Mouse (Mus musculus): ENCODE results near the gene Taf9b. TPM values are rescaled to one million over a fixed set of nuclear protein-coding genes. Genes with fewer than 3 reads are reported as not detected.
"Not testable (repeated sequence)": the region's sequence is repeated elsewhere in the genome, so short reads cannot be mapped to it uniquely, and the experiment has no call there.

Taf9b gene
- polyA plus RNA-seq, 1 experiment, result 1.9 TPM

DNA sequence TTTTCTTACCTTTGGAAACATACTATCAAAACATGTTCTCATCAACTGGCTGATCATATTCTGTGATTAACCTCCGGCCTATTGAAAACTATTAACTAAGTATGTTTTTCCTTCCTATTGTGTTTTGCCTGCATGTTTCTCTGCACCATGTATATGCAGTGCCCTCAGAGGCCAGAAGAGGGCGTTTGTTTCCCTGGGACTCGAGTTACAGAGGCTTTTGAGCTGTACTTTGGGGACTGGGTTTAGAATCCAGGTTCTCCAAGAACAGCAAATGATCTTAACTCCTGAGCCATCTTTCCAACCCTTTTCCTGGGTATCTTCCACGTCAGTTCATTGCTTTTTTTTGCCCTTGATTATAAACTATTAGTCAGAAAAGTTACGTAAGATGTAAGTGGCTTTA, 23.6 kb downstream of the Taf9b start:
- no peaks in the 10 kb centered on the region for H3K27me3 ChIP-seq (ENCODE audit: control insufficient read depth, insufficient read depth, insufficient read length)
- H3K36me3 ChIP-seq (ENCODE audit: control insufficient read depth, insufficient read depth), result peaks cover 42% of the 10 kb centered on the region
- TF ChIP-seq USF1 (IDR thresholded peaks at IDR 0.05; ENCODE audit: low read depth) (no peak), POLR2A (IDR thresholded peaks at IDR 0.05; ENCODE audit: insufficient read length, low read depth) (no peak), TCF12 (IDR thresholded peaks at IDR 0.05; ENCODE audit: insufficient read depth, poor library complexity, severe bottlenecking) (no peak), MYOD1 (IDR thresholded peaks at IDR 0.05; ENCODE audit: control insufficient read depth in 1 of 3, insufficient read length in 2 of 3, low read depth in 2 of 3) (no peak), TCF3 (IDR thresholded peaks at IDR 0.05; ENCODE audit: insufficient read length, low read depth) (no peak)
- H3K4me2 ChIP-seq (ENCODE audit: low read depth), result no peak overlapping the region
- no peak overlapping the region for H3ac ChIP-seq (ENCODE audit: control insufficient read depth, insufficient read length)
- peaks cover 27% of the 10 kb centered on the region for H3K79me2 ChIP-seq (ENCODE audit: control insufficient read depth, insufficient read depth)
- no peak overlapping the region for H3K4me3 ChIP-seq

DNA sequence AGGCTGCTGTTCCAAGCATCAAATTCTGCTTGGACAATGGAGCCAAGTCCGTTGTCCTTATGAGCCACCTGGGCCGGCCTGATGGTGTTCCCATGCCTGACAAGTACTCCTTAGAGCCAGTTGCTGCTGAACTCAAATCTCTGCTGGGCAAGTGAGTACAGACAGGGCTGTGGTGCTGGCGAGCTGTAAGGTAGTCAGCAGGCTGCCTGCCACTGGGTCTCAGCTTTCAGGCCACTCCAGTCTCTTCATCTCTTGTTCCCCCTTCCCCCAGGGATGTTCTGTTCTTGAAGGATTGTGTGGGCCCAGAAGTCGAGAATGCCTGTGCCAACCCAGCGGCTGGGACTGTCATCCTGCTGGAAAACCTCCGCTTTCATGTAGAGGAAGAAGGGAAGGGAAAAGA, 26.6 kb downstream of the Taf9b start:
- peaks cover 57% of the 10 kb centered on the region for H3K79me2 ChIP-seq (ENCODE audit: control insufficient read depth, insufficient read depth)
- H3K27me3 ChIP-seq (ENCODE audit: control insufficient read depth, insufficient read depth, insufficient read length); H3K4me3 ChIP-seq; H3K4me2 ChIP-seq (ENCODE audit: low read depth); H3ac ChIP-seq (ENCODE audit: control insufficient read depth, insufficient read length): not testable (repeated sequence)
- H3K36me3 ChIP-seq (ENCODE audit: control insufficient read depth, insufficient read depth), result peaks cover 32% of the 10 kb centered on the region

DNA sequence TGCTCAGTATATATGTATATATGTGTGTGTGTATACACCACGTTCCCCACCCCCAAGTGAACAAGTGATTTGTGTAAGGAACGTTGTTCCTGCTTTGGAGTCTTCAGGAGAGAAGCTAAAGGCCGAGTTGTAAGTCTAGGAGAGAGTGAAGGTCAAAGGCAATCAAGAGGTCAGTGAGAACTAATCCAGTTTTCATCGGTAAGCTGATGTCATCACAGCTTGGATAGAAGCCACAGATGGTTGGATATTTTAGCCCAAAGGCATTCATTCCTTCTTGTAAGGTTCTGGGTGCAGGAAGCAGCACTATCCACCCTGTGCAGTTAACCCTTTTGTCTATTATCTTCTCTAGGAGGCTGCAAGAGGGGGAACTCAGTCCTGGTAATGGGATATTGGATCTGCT, 30.9 kb downstream of the Taf9b start:
- Histone ChIP-seq H3K4me2 (ENCODE audit: low read depth) (peak overlapping the region; percentile 86), H3K79me2 (ENCODE audit: control insufficient read depth, insufficient read depth) (peaks cover 67% of the 10 kb centered on the region), H3K4me3 (peak overlapping the region; percentile 80), H3ac (ENCODE audit: control insufficient read depth, insufficient read length) (no peak overlapping the region), H3K27me3 (ENCODE audit: control insufficient read depth, insufficient read depth, insufficient read length) (no peaks in the 10 kb centered on the region), H3K36me3 (ENCODE audit: control insufficient read depth, insufficient read depth) (peaks cover 12% of the 10 kb centered on the region)
- TF ChIP-seq POLR2AphosphoS2 (IDR thresholded peaks at IDR 0.05; ENCODE audit: insufficient read length, low read depth), result no peak
- no peak for TF ChIP-seq CEBPB (IDR thresholded peaks at IDR 0.05; ENCODE audit: insufficient read depth, poor library complexity, severe bottlenecking)
- TF ChIP-seq POLR2A (IDR thresholded peaks at IDR 0.05; ENCODE audit: insufficient read length, low read depth), result no peak
- TF ChIP-seq TCF12 (IDR thresholded peaks at IDR 0.05; ENCODE audit: insufficient read depth, poor library complexity, severe bottlenecking), result no peak
- TF ChIP-seq MYOG (IDR thresholded peaks at IDR 0.05; ENCODE audit: control insufficient read depth in 1 of 3, insufficient read depth in 1 of 3, insufficient read length in 2 of 3, low read depth in 2 of 3), result no peak
- TF ChIP-seq MYOD1 (IDR thresholded peaks at IDR 0.05; ENCODE audit: control insufficient read depth in 1 of 3, insufficient read length in 2 of 3, low read depth in 2 of 3), result no peak
- TF ChIP-seq SRF (IDR thresholded peaks at IDR 0.05; ENCODE audit: control insufficient read depth, insufficient read length, low read depth), result no peak
- no peak for TF ChIP-seq MAX (IDR thresholded peaks at IDR 0.05; ENCODE audit: low read depth)
- TF ChIP-seq E2F4 (IDR thresholded peaks at IDR 0.05; ENCODE audit: insufficient read depth), result no peak
- TF ChIP-seq USF1 (IDR thresholded peaks at IDR 0.05; ENCODE audit: low read depth), result no peak
- TF ChIP-seq TCF3 (IDR thresholded peaks at IDR 0.05; ENCODE audit: insufficient read length, low read depth), result no peak

DNA sequence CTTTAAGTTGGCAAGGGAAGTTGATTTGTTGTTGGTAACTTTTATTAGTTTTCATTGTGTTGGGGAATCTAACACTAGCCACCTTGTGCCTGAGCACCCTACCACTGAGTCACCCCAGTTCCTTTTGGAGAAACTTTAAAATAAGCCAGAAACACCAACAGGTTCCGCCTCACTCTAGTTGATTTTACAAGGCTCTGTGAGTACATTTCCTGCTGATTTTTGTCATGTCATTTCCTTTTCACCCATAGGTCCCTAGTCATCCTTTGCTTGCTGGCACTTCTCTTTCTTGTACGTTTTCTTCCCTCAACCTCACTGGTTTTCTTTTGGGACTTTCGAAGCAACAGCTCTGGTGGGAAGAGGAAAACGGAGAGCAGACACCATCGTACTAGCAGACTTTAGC, 31.6 kb downstream of the Taf9b start:
- Histone ChIP-seq H3K79me2 (ENCODE audit: control insufficient read depth, insufficient read depth) (peaks cover 65% of the 10 kb centered on the region), H3K4me3 (peak overlapping the region; percentile 80), H3K36me3 (ENCODE audit: control insufficient read depth, insufficient read depth) (peaks cover 12% of the 10 kb centered on the region), H3K4me2 (ENCODE audit: low read depth) (peak overlapping the region; percentile 86), H3ac (ENCODE audit: control insufficient read depth, insufficient read length) (no peak overlapping the region), H3K27me3 (ENCODE audit: control insufficient read depth, insufficient read depth, insufficient read length) (no peaks in the 10 kb centered on the region)
- TF ChIP-seq SRF (IDR thresholded peaks at IDR 0.05; ENCODE audit: control insufficient read depth, insufficient read length, low read depth) (no peak), POLR2A (IDR thresholded peaks at IDR 0.05; ENCODE audit: insufficient read length, low read depth) (no peak), MYOG (IDR thresholded peaks at IDR 0.05; ENCODE audit: control insufficient read depth in 1 of 3, insufficient read depth in 1 of 3, insufficient read length in 2 of 3, low read depth in 2 of 3) (no peak), MAX (IDR thresholded peaks at IDR 0.05; ENCODE audit: low read depth) (no peak), USF1 (IDR thresholded peaks at IDR 0.05; ENCODE audit: low read depth) (no peak), E2F4 (IDR thresholded peaks at IDR 0.05; ENCODE audit: insufficient read depth) (no peak), POLR2AphosphoS2 (IDR thresholded peaks at IDR 0.05; ENCODE audit: insufficient read length, low read depth) (no peak), TCF3 (IDR thresholded peaks at IDR 0.05; ENCODE audit: insufficient read length, low read depth) (no peak), CEBPB (IDR thresholded peaks at IDR 0.05; ENCODE audit: insufficient read depth, poor library complexity, severe bottlenecking) (no peak), TCF12 (IDR thresholded peaks at IDR 0.05; ENCODE audit: insufficient read depth, poor library complexity, severe bottlenecking) (no peak), REST (IDR thresholded peaks at IDR 0.05; ENCODE audit: insufficient read depth, insufficient read length) (no peak), MYOD1 (IDR thresholded peaks at IDR 0.05; ENCODE audit: control insufficient read depth in 1 of 3, insufficient read length in 2 of 3, low read depth in 2 of 3) (no peak)

DNA sequence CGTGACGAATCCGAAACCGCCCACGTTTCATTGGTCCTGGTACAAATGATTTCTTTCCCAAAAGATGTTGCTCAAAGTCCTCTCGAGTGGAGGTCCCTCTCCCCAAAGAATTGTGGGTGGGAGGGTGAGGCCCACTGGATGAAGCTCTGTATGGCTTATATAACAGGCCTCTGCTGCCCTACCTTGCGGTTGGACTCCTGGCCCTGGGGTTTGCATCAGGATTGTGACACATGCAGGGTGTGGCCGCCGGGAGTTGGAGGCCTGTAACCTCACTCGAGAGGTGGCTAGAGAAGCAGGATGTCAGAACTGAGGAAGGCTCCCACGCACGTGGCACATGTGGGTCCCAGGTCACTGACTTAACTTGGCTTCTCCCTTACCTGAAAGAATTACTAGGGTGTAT, 33.2 kb downstream of the Taf9b start:
- Histone ChIP-seq H3K79me2 (ENCODE audit: control insufficient read depth, insufficient read depth) (peaks cover 56% of the 10 kb centered on the region), H3K36me3 (ENCODE audit: control insufficient read depth, insufficient read depth) (peaks cover 5% of the 10 kb centered on the region), H3K27me3 (ENCODE audit: control insufficient read depth, insufficient read depth, insufficient read length) (no peaks in the 10 kb centered on the region), H3K4me2 (ENCODE audit: low read depth) (peak overlapping the region; percentile 86), H3ac (ENCODE audit: control insufficient read depth, insufficient read length) (peak overlapping the region; percentile 57), H3K4me3 (peak overlapping the region; percentile 80)
- TF ChIP-seq MYOG (IDR thresholded peaks at IDR 0.05; ENCODE audit: control insufficient read depth in 1 of 3, insufficient read depth in 1 of 3, insufficient read length in 2 of 3, low read depth in 2 of 3) (no peak), USF1 (IDR thresholded peaks at IDR 0.05; ENCODE audit: low read depth) (no peak), E2F4 (IDR thresholded peaks at IDR 0.05; ENCODE audit: insufficient read depth) (no peak)
